Mouse (Mus musculus) lung, adult 2 months (tissue): Measurements from ENCODE around the gene Parp6. TPM values are rescaled to one million over a fixed set of nuclear protein-coding genes. Genes with fewer than 3 reads are reported as not detected.
A peak's percentile ranks its signal among the peaks of the same experiment; 100 is the strongest.

Experiments
- DNase-seq: peaks from one replicate; pipeline ENCODE4 v3.0.0; 2022
- H3K4me1 ChIP-seq: fragments of 200-500 bp; 2 replicates; pipeline ENCODE4 v1.6.1; 2011; ENCODE audit warnings: low read length; ENCODE audit not compliant: control insufficient read depth, insufficient read depth
- H3K4me3 ChIP-seq: fragments of 200-500 bp; replicated peaks from 2 replicates; pipeline ENCODE3; 2011; ENCODE audit warnings: low read depth, mild to moderate bottlenecking, control low read depth, low read length; ENCODE audit errors: extremely low read depth
- CTCF ChIP-seq: fragments of 200-500 bp; IDR thresholded peaks from 2 replicates; pipeline ENCODE4 v1.5.1; 2011; ENCODE audit warnings: mild to moderate bottlenecking, low read length, control low read depth; ENCODE audit not compliant: insufficient read depth
- POLR2A ChIP-seq: fragments of 200-500 bp; IDR thresholded peaks from 2 replicates; pipeline ENCODE4 v1.6.1; 2011; ENCODE audit warnings: low read depth, mild to moderate bottlenecking, control low read depth, low read length, borderline replicate concordance; ENCODE audit errors: extremely low read depth
- WGBS: fragments of 180-500 bp; shearing (Covaris S2); methylation state at CpG from one replicate; pipeline ENCODE4 v1.1.7; 2018; 5-methylcytosine and 5-hydroxymethylcytosine counted together
- polyA plus RNA-seq: library from polyadenylated mRNA; depleted of rRNA; stranded (reverse); fragments of >200 nt; gene quantifications from 2 replicates; pipeline ENCODE4 v1.2.3, GENCODE M21; 2012

Parp6 gene
- polyA plus RNA-seq, 1 experiment = 43.6 TPM

- DNase-seq = no peak
- TF ChIP-seq CTCF = no peak
- no peak for TF ChIP-seq POLR2A
- Histone ChIP-seq H3K4me1 (peaks cover 3% of the 10 kb centered on the region; the same call in 1 of the 2 replicates), H3K4me3 (no peak overlapping the region)
- 11% methylated on average over 3 of the region's 3 CpGs for WGBS
Observed at GRCm38 (mm10) chr9:59653371-59653770, 36.3 kb downstream of the Parp6 start.

GRCm38 (mm10) chr9:59654450-59654983, 37.4 kb downstream of the Parp6 start:
- no peak overlapping the region for H3K4me3 ChIP-seq
- 73% methylated on average over 2 of the region's 2 CpGs for WGBS
- DNase-seq = no peak
- H3K4me1 ChIP-seq = peaks cover 11% of the 10 kb centered on the region
- TF ChIP-seq CTCF (no peak), POLR2A (no peak)

GRCm38 (mm10) chr9:59655958-59656634, 39.0 kb downstream of the Parp6 start, which contains the start of gene Pkm:
Gene Pkm (plus strand): TSS chr9:59656368.
- DNase-seq = peak; percentile 95
- peak; percentile 95 for TF ChIP-seq POLR2A
- TF ChIP-seq CTCF = peak; percentile 27; the same call in 1 of the 2 replicates
- Histone ChIP-seq H3K4me1 (peaks cover 20% of the 10 kb centered on the region), H3K4me3 (peak within 1 kb of the TSS; percentile 95)
- WGBS = under 1% methylated on average over 46 of the region's 46 CpGs

- peak; percentile 54 for DNase-seq
- H3K4me1 ChIP-seq = peaks cover 25% of the 10 kb centered on the region
Observed at GRCm38 (mm10) chr9:59656635-59657617, 39.8 kb downstream of the Parp6 start.

GRCm38 (mm10) chr9:59658146-59658545, 41.1 kb downstream of the Parp6 start:
- TF ChIP-seq POLR2A (no peak), CTCF (no peak)
- Histone ChIP-seq H3K4me1 (peaks cover 25% of the 10 kb centered on the region), H3K4me3 (no peak overlapping the region)
- DNase-seq = no peak
- WGBS = 41% methylated on average over 4 of the region's 4 CpGs

More at GRCm38 (mm10) chr9:59656635-59657617, 39.8 kb downstream of the Parp6 start:
- under 1% methylated on average over 64 of the region's 65 CpGs for WGBS
- peak overlapping the region; percentile 94 for H3K4me3 ChIP-seq
- TF ChIP-seq POLR2A (peak; percentile 33; the same call in 1 of the 2 replicates), CTCF (no peak)

- TF ChIP-seq CTCF (peak; percentile 86), POLR2A (no peak)
- peak; percentile 79 for DNase-seq
- 31% methylated on average over 14 of the region's 14 CpGs for WGBS
- Histone ChIP-seq H3K4me3 (peak overlapping the region; percentile 29), H3K4me1 (peaks cover 27% of the 10 kb centered on the region)
Observed at GRCm38 (mm10) chr9:59659036-59660026, 42.2 kb downstream of the Parp6 start.

- H3K4me3 ChIP-seq = no peak overlapping the region
- WGBS = 19% methylated on average over 10 of the region's 10 CpGs
- H3K4me1 ChIP-seq = peaks cover 27% of the 10 kb centered on the region
- no peak for DNase-seq
- TF ChIP-seq CTCF (no peak), POLR2A (no peak)
Observed at GRCm38 (mm10) chr9:59660421-59660820, 43.3 kb downstream of the Parp6 start.

GRCm38 (mm10) chr9:59661298-59661975, 44.4 kb downstream of the Parp6 start:
- TF ChIP-seq POLR2A (no peak), CTCF (no peak)
- WGBS = 58% methylated on average over 6 of the region's 6 CpGs
- Histone ChIP-seq H3K4me3 (no peak overlapping the region), H3K4me1 (peaks cover 27% of the 10 kb centered on the region)
- no peak for DNase-seq
